Mouse (Mus musculus) midbrain, embryonic 11.5 days (tissue): ENCODE data around the gene Cdr2. TPM values are rescaled to one million over a fixed set of nuclear protein-coding genes. Genes with fewer than 3 reads are reported as not detected.

Source experiments
- polyA plus RNA-seq: library from polyadenylated mRNA; unstranded; fragments of >200 nt; fragmentation: Nextera tagmentation; extraction: Ambion mirVana; gene quantifications from 2 replicates; pipeline ENCODE4 v1.2.1, GENCODE M21; 2014

The Cdr2 gene
- polyA plus RNA-seq, 1 experiment from 2014 or later = 17.6 TPM

Other genes with a start within 250 kb of the Cdr2 start
- gene Vwa3a, start 243.0 kb downstream of the Cdr2 start, polyA plus RNA-seq = 0.08 and 0.37 TPM in 2 replicates
- gene Gm5737, start 169.9 kb downstream of the Cdr2 start, polyA plus RNA-seq = not detected in 2 replicates
- gene Eef2k, start 139.5 kb downstream of the Cdr2 start, polyA plus RNA-seq = 9.9 and 10.5 TPM in 2 replicates
- 19.0 and 19.9 TPM in 2 replicates for gene Polr3e, start 64.6 kb downstream of the Cdr2 start, polyA plus RNA-seq
- gene Mfsd13b, start 197 bp upstream of the Cdr2 start, polyA plus RNA-seq = 0.19 and 0.29 TPM in 2 replicates
- 284 and 290 TPM in 2 replicates for gene Mettl9, start 52.1 kb upstream of the Cdr2 start, polyA plus RNA-seq
- 0.94 and 0.96 TPM in 2 replicates for gene Igsf6, start 92.3 kb upstream of the Cdr2 start, polyA plus RNA-seq
- 0.06 and 0.14 TPM in 2 replicates for gene Otoa, start 99.3 kb upstream of the Cdr2 start, polyA plus RNA-seq